Mouse (Mus musculus) forebrain, embryonic 11.5 days (tissue): ENCODE data around the gene 1700025B11Rik. TPM values are rescaled to one million over a fixed set of nuclear protein-coding genes. Genes with fewer than 3 reads are reported as not detected.
"Not testable (repeated sequence)": the region's sequence is repeated elsewhere in the genome, so short reads cannot be mapped to it uniquely, and the experiment has no call there.

Source experiments
- ATAC-seq: fragments of 200-750 bp; cut with Nextera tagmentation; replicated peaks from 2 replicates; pipeline ENCODE4 v1.8.0; 2017; ENCODE audit warnings: moderate TSS enrichment; ENCODE audit not compliant: low FRiP score
- DNase-seq: peaks from one replicate; pipeline ENCODE4 v3.0.0-alpha.2; 2017; ENCODE audit warnings: low spot score
- H3K27ac ChIP-seq: fragments of 300-500 bp; sonication (generic); 2 replicates; pipeline ENCODE4 v1.5.1; 2014; ENCODE audit warnings: low read depth, low read length
- H3K27me3 ChIP-seq: fragments of 300-500 bp; sonication (generic); 2 replicates; pipeline ENCODE4 v1.6.1; 2014; ENCODE audit warnings: mild to moderate bottlenecking, low read length, mixed read lengths; ENCODE audit not compliant: control insufficient read depth, insufficient read depth
- H3K36me3 ChIP-seq: fragments of 300-500 bp; sonication (generic); 2 replicates; pipeline ENCODE4 v1.6.1; 2014; ENCODE audit warnings: mild to moderate bottlenecking, low read length, moderate library complexity, mixed read lengths; ENCODE audit not compliant: control insufficient read depth, insufficient read depth
- H3K4me1 ChIP-seq: fragments of 300-500 bp; sonication (generic); replicated peaks from 2 replicates; pipeline ENCODE4 v1.6.1; 2014; ENCODE audit warnings: low read length, mixed read lengths; ENCODE audit not compliant: control insufficient read depth, insufficient read depth
- H3K4me2 ChIP-seq: fragments of 300-500 bp; sonication (generic); 2 replicates; pipeline ENCODE4 v1.6.1; 2014; ENCODE audit warnings: low read depth, mild to moderate bottlenecking, low read length, moderate library complexity, mixed read lengths; ENCODE audit not compliant: severe bottlenecking
- H3K4me3 ChIP-seq: fragments of 300-500 bp; sonication (generic); 2 replicates; pipeline ENCODE4 v1.5.1; 2014; ENCODE audit warnings: low read depth, low read length
- H3K9ac ChIP-seq: fragments of 300-500 bp; sonication (generic); 2 replicates; pipeline ENCODE4 v1.6.1; 2014; ENCODE audit warnings: low read length
- H3K9me3 ChIP-seq: fragments of 300-500 bp; sonication (generic); 2 replicates; pipeline ENCODE4 v1.6.1; 2016; ENCODE audit warnings: low read length, mixed read lengths; ENCODE audit not compliant: control insufficient read depth
- WGBS: fragments of 180-500 bp; shearing (Covaris S2); extraction: QIAGEN DNeasy Blood & Tissue Kit; methylation state at CpG from one replicate; pipeline ENCODE4 v1.1.7; 2014; 5-methylcytosine and 5-hydroxymethylcytosine counted together
- polyA plus RNA-seq: library from polyadenylated mRNA; unstranded; fragments of >200 nt; fragmentation: Nextera tagmentation; extraction: Ambion mirVana; gene quantifications from 2 replicates; pipeline ENCODE4 v1.2.1, GENCODE M21; 2014

1700025B11Rik gene
- polyA plus RNA-seq, 1 experiment from 2014 or later: not detected

DNA sequence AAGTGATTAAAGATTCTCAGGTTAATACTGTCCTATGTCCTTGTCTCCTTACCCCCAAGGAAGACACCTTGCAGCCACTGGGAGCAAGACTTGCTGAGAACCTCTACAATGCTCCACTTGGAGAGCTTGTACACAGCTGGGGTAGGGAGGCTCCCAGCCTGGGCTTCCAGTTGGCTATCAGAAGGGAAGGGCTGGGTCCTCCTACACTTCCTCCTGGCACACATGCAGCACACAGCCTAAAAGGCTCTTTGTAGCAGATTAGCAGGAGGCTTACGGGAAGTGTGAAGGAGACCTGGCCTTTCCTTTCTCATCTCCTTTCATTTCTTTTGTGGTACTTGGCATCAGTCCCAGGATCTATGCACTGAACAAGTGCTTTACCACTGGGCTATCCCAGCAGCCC is 20.0 kb upstream of the 1700025B11Rik start:
- Histone ChIP-seq H3K27ac (no peak overlapping the region), H3K4me3 (no peak overlapping the region), H3K9me3 (no peaks in the 10 kb centered on the region), H3K4me1 (no peaks in the 10 kb centered on the region), H3K9ac (no peak overlapping the region), H3K4me2 (no peak overlapping the region), H3K36me3 (no peaks in the 10 kb centered on the region), H3K27me3 (no peaks in the 10 kb centered on the region)
- DNase-seq: no peak
- no peak for ATAC-seq
- 56% methylated on average over 1 of the region's 1 CpGs for WGBS

GRCm38 (mm10) chr15:77579311-77579710 is 17.6 kb upstream of the 1700025B11Rik start:
- Histone ChIP-seq H3K36me3 (no peaks in the 10 kb centered on the region), H3K9ac (no peak overlapping the region), H3K4me2 (no peak overlapping the region), H3K4me1 (no peaks in the 10 kb centered on the region), H3K9me3 (no peaks in the 10 kb centered on the region), H3K4me3 (no peak overlapping the region), H3K27me3 (no peaks in the 10 kb centered on the region), H3K27ac (no peak overlapping the region)
- ATAC-seq: no peak
- DNase-seq: no peak
- 83% methylated on average over 4 of the region's 4 CpGs for WGBS

- DNase-seq (no peak), ATAC-seq (no peak)
- Histone ChIP-seq H3K4me1 (no peaks in the 10 kb centered on the region), H3K36me3 (no peaks in the 10 kb centered on the region), H3K4me3 (no peak overlapping the region), H3K4me2 (no peak overlapping the region), H3K9ac (no peak overlapping the region), H3K27me3 (no peaks in the 10 kb centered on the region), H3K9me3 (no peaks in the 10 kb centered on the region), H3K27ac (no peak overlapping the region)
- 98% methylated on average over 2 of the region's 2 CpGs for WGBS
Measured at GRCm38 (mm10) chr15:77578801-77579200, 17.1 kb upstream of the 1700025B11Rik start.

- Histone ChIP-seq H3K27me3 (no peaks in the 10 kb centered on the region), H3K4me1 (no peaks in the 10 kb centered on the region), H3K27ac (no peak overlapping the region), H3K9me3 (no peaks in the 10 kb centered on the region), H3K9ac (no peak overlapping the region), H3K36me3 (no peaks in the 10 kb centered on the region), H3K4me3 (no peak overlapping the region), H3K4me2 (no peak overlapping the region)
- no peak for DNase-seq
- no peak for ATAC-seq
Measured at GRCm38 (mm10) chr15:77563219-77563618, 1.5 kb upstream of the 1700025B11Rik start.

DNA sequence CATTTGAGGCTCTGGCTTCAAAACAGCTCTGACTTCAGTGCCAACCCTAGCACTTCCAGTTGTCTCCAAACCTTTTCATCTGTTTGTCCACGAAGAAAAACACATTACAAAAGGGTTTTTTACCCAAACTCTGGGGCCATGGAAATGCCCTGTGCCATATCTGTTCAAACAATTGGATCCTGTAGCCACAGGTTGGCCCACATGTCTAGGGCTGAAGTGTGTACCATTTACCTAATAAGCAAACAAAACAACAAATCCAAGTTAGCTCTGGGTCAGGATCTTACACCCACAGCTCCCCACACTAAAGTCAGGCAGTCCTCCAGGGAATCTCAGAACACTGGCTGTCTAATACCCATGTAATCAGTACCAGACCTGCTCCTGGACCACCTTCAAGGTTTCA is 22.5 kb downstream of the 1700025B11Rik start:
- not testable (repeated sequence) for H3K27me3 ChIP-seq, H3K4me3 ChIP-seq, ATAC-seq, H3K9ac ChIP-seq, H3K4me1 ChIP-seq, H3K36me3 ChIP-seq, H3K4me2 ChIP-seq, H3K9me3 ChIP-seq, H3K27ac ChIP-seq
- peak; percentile 8 for DNase-seq
- 54% methylated on average over 1 of the region's 1 CpGs for WGBS

- Histone ChIP-seq H3K4me2 (no peak within 1 kb of the TSS), H3K9ac (no peak within 1 kb of the TSS), H3K4me1 (no peaks in the 10 kb centered on the region), H3K36me3 (no peaks in the 10 kb centered on the region), H3K27me3 (no peaks in the 10 kb centered on the region), H3K27ac (no peak within 1 kb of the TSS), H3K9me3 (no peaks in the 10 kb centered on the region), H3K4me3 (no peak within 1 kb of the TSS)
- ATAC-seq: no peak
- no peak for DNase-seq
Measured at GRCm38 (mm10) chr15:77533216-77533615, 28.5 kb downstream of the 1700025B11Rik start, which contains the start of gene Apol7c. Apol7c (minus strand) TSS chr15:77533316.

DNA sequence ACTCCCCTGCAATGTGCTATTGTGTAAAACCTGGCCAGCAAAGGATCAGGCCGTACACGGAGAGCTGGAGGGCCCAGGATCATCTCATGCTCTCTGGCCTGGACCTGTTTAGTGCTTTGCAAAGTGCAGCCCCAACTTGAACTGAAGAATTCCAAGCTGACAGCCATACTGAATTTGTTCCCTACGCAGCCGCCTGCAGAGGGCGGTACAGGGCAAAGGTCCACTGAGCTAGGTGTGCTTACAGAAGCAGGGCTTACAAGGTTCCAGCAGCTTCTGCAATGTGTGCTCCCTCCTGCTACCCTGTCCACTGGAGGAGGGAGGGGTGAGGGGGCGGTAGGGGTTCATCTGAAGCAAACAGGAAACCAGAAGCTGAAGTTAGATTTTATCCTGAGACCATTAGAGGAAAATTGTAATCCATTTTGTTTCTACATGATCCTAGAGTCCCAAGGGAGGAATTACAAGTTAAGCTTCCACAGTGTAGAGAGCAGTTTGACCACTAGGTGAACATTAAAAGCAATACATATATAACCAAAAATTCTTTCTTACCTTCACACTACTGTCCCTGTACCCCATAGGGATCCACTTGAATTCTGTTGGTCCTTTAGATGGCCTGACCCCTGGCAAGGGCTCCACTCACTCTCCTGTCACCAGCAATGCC is 38.4 kb downstream of the 1700025B11Rik start:
- ATAC-seq, H3K4me2 ChIP-seq, H3K27ac ChIP-seq, H3K27me3 ChIP-seq, H3K9ac ChIP-seq, H3K4me1 ChIP-seq, H3K4me3 ChIP-seq, H3K9me3 ChIP-seq, H3K36me3 ChIP-seq: not testable (repeated sequence)
- peak; percentile 78 for DNase-seq
- WGBS: 16% methylated on average over 6 of the region's 6 CpGs

GRCm38 (mm10) chr15:77520596-77520995 is 41.1 kb downstream of the 1700025B11Rik start:
- 76% methylated on average over 4 of the region's 4 CpGs for WGBS
- not testable (repeated sequence) for H3K9me3 ChIP-seq, H3K4me3 ChIP-seq, ATAC-seq, DNase-seq, H3K36me3 ChIP-seq, H3K4me2 ChIP-seq, H3K4me1 ChIP-seq, H3K9ac ChIP-seq, H3K27ac ChIP-seq, H3K27me3 ChIP-seq
